Mouse (Mus musculus) thymus, adult 2 months (tissue): ENCODE measurements at regions not wholly inside any gene's neighbourhood (a gene's known extent, or its start where the extent isn't known, plus 50 kb on each side); places are given as distances from the start of the nearest gene placed in this dataset.

Experiments
- DNase-seq: peaks from one replicate; pipeline ENCODE4 v3.0.0; 2021
- H3K27ac ChIP-seq: fragments of 200-500 bp; 2 replicates; pipeline ENCODE4 v1.5.1; 2012; ENCODE audit warnings: low read length, control low read depth; ENCODE audit not compliant: control insufficient read depth, insufficient read depth
- H3K27me3 ChIP-seq: fragments of 200-500 bp; 2 replicates; pipeline ENCODE4 v1.6.1; 2012; ENCODE audit warnings: mild to moderate bottlenecking, low read length, moderate library complexity, mixed read lengths; ENCODE audit not compliant: control insufficient read depth, insufficient read depth
- H3K36me3 ChIP-seq: fragments of 200-500 bp; 2 replicates; pipeline ENCODE4 v1.6.1; 2012; ENCODE audit warnings: mild to moderate bottlenecking, low read length, moderate library complexity; ENCODE audit not compliant: control insufficient read depth, insufficient read depth
- H3K4me1 ChIP-seq: fragments of 200-500 bp; replicated peaks from 2 replicates; pipeline ENCODE4 v1.6.1; 2012; ENCODE audit warnings: low read length; ENCODE audit not compliant: control insufficient read depth, insufficient read depth
- H3K4me3 ChIP-seq: fragments of 200-500 bp; 2 replicates; pipeline ENCODE4 v1.5.1; 2012; ENCODE audit warnings: mild to moderate bottlenecking, low read length, control low read depth, moderate library complexity; ENCODE audit not compliant: control insufficient read depth, insufficient read depth
- CTCF ChIP-seq: fragments of 200-500 bp; IDR thresholded peaks from 2 replicates; pipeline ENCODE4 v1.5.1; 2012; ENCODE audit warnings: mild to moderate bottlenecking, control low read depth, low read length, moderate library complexity, borderline replicate concordance; ENCODE audit not compliant: control insufficient read depth, poor library complexity, insufficient read depth; ENCODE audit errors: extremely low read depth
- POLR2A ChIP-seq: fragments of 200-500 bp; IDR thresholded peaks from 2 replicates; pipeline ENCODE4 v1.6.1; 2012; ENCODE audit warnings: mild to moderate bottlenecking, low read length, control low read depth, moderate library complexity; ENCODE audit not compliant: control insufficient read depth, poor library complexity, insufficient read depth; ENCODE audit errors: extremely low read depth
- WGBS: fragments of 180-500 bp; shearing (Covaris S2); methylation state at CpG from one replicate; pipeline ENCODE4 v1.1.7; 2018; 5-methylcytosine and 5-hydroxymethylcytosine counted together

DNA sequence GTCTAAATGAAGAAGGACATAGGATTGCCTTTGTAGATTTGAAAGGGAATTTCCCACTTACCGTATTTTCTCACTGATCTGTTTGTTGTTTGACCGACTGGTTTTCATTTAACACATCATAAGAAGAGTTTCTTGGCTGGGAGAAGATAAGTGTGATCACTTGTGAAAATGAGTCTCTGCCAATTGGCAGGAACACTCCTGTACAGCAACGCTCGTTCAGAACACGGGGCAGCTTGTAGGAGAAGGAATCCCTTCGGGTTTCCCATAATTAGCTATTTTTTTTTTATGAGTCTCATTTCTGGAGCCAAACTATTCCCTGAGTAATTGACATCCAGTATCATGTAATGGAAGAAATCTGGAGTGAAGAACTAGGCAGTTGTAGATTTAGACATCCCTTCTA, 61.8 kb upstream of the Dkk2 start:
- Histone ChIP-seq H3K36me3 (no peaks in the 10 kb centered on the region), H3K4me1 (no peaks in the 10 kb centered on the region), H3K27ac (no peak overlapping the region), H3K27me3 (no peaks in the 10 kb centered on the region), H3K4me3 (no peak overlapping the region)
- no peak for DNase-seq
- TF ChIP-seq CTCF (no peak), POLR2A (no peak)
- WGBS = 96% methylated on average over 6 of the region's 6 CpGs

DNA sequence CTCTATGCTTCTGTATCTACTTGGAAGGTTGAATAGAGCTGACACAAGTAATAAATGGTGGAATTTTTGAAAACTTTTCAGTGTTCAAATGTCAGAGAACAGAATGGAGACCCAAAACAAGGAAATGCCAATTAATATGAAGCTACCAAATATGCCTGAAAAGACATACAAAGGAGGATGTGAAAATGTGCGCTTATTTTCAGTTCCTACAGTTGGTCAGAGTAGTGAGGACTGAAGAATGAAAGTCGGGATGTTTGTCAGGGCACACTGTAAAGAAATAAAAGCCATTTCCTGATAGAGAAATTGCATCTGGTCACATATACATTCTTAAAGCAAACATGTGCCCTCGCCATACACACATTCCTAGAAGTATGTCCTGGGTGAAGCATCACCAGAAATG, 56.0 kb upstream of the Dkk2 start:
- TF ChIP-seq CTCF (no peak), POLR2A (no peak)
- no peaks in the 10 kb centered on the region for H3K4me1 ChIP-seq
- H3K27ac ChIP-seq = no peak overlapping the region
- H3K4me3 ChIP-seq = no peak overlapping the region
- DNase-seq = no peak
- H3K36me3 ChIP-seq = no peaks in the 10 kb centered on the region
- no peaks in the 10 kb centered on the region for H3K27me3 ChIP-seq
- WGBS = 86% methylated on average over 3 of the region's 3 CpGs

DNA sequence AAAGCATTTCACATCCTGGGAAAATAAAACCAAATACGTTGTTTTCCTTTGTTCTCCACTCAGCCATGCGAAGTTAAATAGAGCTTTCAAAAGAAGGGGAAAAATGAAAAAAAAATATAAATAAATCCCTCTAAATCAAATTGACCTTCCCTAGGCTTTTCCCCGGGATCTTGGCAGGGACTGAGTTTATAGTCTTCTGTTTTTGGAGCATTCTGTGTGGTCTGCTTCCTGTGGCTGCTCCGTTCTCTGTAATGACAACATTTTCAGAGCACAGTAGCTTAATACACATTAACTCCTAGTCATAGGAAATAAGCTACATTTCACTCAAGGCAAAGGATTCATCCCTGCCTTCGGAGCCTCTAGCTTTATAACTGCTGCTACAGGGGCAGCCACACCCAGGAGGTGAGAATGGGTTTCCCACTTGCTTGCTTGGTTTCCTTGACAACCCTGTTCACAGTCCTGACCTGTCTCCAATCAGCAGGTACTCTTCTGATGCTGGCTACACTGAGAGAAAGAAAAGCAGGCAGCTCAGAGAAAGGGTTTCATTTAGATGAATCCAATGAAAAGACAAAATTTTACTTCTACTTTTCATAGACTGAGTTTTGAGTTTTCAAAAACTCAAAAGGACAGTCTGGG, 51.9 kb upstream of the Dkk2 start:
- Histone ChIP-seq H3K36me3 (no peaks in the 10 kb centered on the region), H3K4me1 (no peaks in the 10 kb centered on the region), H3K27me3 (no peaks in the 10 kb centered on the region), H3K4me3 (no peak overlapping the region), H3K27ac (no peak overlapping the region)
- WGBS = 77% methylated on average over 5 of the region's 5 CpGs
- no peak for DNase-seq
- TF ChIP-seq POLR2A = no peak
- TF ChIP-seq CTCF = no peak

DNA sequence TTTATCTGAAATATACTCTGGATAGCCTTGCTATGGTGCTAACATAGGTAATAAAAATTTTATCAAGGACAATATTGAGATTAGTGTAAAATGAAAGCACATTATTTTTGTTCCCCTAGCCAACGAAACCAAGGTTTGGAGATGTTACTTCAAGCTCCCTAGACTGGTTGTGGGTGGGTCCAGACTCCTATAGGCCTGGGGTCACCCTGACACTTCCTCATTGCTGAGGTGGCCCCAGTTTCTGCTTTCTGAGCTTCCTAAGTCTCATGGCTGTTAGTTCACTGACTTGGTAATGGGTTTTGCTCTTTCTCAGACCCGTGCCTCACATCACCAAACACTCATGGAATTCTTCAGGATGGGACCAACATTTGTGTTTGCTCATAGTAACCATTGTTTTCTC, 49.9 kb upstream of the Dkk2 start:
- H3K4me1 ChIP-seq = no peaks in the 10 kb centered on the region
- no peaks in the 10 kb centered on the region for H3K36me3 ChIP-seq
- WGBS = 39% methylated on average over 2 of the region's 2 CpGs
- DNase-seq = no peak
- H3K27me3 ChIP-seq = no peaks in the 10 kb centered on the region
- no peak overlapping the region for H3K4me3 ChIP-seq
- H3K27ac ChIP-seq = no peak overlapping the region
- TF ChIP-seq POLR2A (no peak), CTCF (no peak)
